Mouse (Mus musculus) left cerebral cortex, postnatal 10 days (tissue): ENCODE results near the gene Fbxo11. TPM values are rescaled to one million over a fixed set of nuclear protein-coding genes. Genes with fewer than 3 reads are reported as not detected.

Experiments
- total RNA-seq, 2 experiments: library from RNA; stranded (reverse); gene quantifications; 2 replicates each; pipeline ENCODE4 v1.2.3; 2021

Fbxo11 gene
- total RNA-seq, 2 experiments from 2014 or later = 109 to 111 TPM

Other genes starting within 250 kb of the Fbxo11 start
- not detected for gene Rpl36-ps4, start 144.3 kb downstream of the Fbxo11 start, total RNA-seq
- gene Msh6, start 90.2 kb downstream of the Fbxo11 start, total RNA-seq = 10 to 100 TPM; 13.6 to 14.4 TPM